Mouse (Mus musculus) CD4-positive, CD25-positive, alpha-beta regulatory T cell, adult 9 weeks (primary cell): ENCODE results near the gene Ceacam14. TPM values are rescaled to one million over a fixed set of nuclear protein-coding genes. Genes with fewer than 3 reads are reported as not detected.

Experiments
- polyA plus RNA-seq: library from polyadenylated mRNA; unstranded; fragments of 100-300 nt; shearing (Covaris generic); gene quantifications from one replicate; pipeline ENCODE4 v1.2.1, GENCODE M21; 2017

The Ceacam14 gene
- polyA plus RNA-seq: not detected

GRCm38 (mm10) chr7:17812333-17812732 is at the start of gene Ceacam14:
Gene Ceacam14 (plus strand): TSS chr7:17812633.

Other genes starting within 250 kb of the Ceacam14 start
- gene Ceacam5, start 99.4 kb upstream of the Ceacam14 start, polyA plus RNA-seq: not detected
- gene Gm5155, start 59.1 kb downstream of the Ceacam14 start, polyA plus RNA-seq: not detected
- gene Ceacam11, start 159.5 kb downstream of the Ceacam14 start, polyA plus RNA-seq: not detected
- not detected for gene Ceacam13, start 197.3 kb downstream of the Ceacam14 start, polyA plus RNA-seq